Mouse (Mus musculus): ENCODE data around the gene Vcan.

Gene Vcan

GRCm38 (mm10) chr13:89637012-89637411, 105.3 kb downstream of the Vcan start:
- in situ Hi-C loops (cut with MboI; ENCODE audit: unreplicated experiment in 2 of 2): no loop called here

GRCm38 (mm10) chr13:89634137-89634683, 108.1 kb downstream of the Vcan start:
- in situ Hi-C loops (cut with MboI; ENCODE audit: unreplicated experiment in 2 of 2): loop anchor here (5.0 kb wide), 2 partner anchors 82 to 87 kb away; no protein-coding TSS in a partner anchor

- in situ Hi-C loops (cut with MboI; ENCODE audit: unreplicated experiment in 2 of 2): no loop called here
These were observed 123.2 kb downstream of the Vcan start for GRCm38 (mm10) chr13:89619064-89619463.

- in situ Hi-C loops (cut with MboI; ENCODE audit: unreplicated experiment in 2 of 2): no loop called here
These were observed 134.9 kb downstream of the Vcan start for GRCm38 (mm10) chr13:89607399-89607798.
